Mouse (Mus musculus) adrenal gland, adult 2 months (tissue): ENCODE results near the gene Bbs12. TPM values are rescaled to one million over a fixed set of nuclear protein-coding genes. Genes with fewer than 3 reads are reported as not detected.
A peak's percentile ranks its signal among the peaks of the same experiment; 100 is the strongest.

Experiments
- DNase-seq: peaks from one replicate; pipeline ENCODE4 v3.0.0; 2021
- long read RNA-seq: library from polyadenylated mRNA; stranded (forward); transcript quantifications from one replicate; pipeline ENCODE4 v2.0.0, GENCODE M21; 2021
- polyA plus RNA-seq: library from polyadenylated mRNA; depleted of rRNA; stranded (reverse); fragments of >200 nt; gene quantifications from 2 replicates; pipeline ENCODE4 v1.2.3, GENCODE M21; 2012; rRNA removed
- total RNA-seq, 2 experiments: library from RNA; stranded (reverse); gene quantifications; 2 replicates each; pipeline ENCODE4 v1.2.3; 2021

Bbs12 gene
- total RNA-seq, result 1 to 10 TPM; 3.9 to 5.1 TPM
- 0.35 and 0.52 TPM in 2 replicates for polyA plus RNA-seq
- long read RNA-seq, partial matches to known transcripts, result 0 of 4 reads
- long read RNA-seq, other reads (novel, unspliced or antisense), result 0 of 4 reads

- DNase-seq, result peak; percentile 97
Observed at GRCm38 (mm10) chr3:37312370-37312941, at the start of gene Bbs12, which contains the start of gene Cetn4. Gene Bbs12, plus strand, starts transcription at chr3:37312554. Gene Cetn4, minus strand, starts transcription at chr3:37312708.

DNA sequence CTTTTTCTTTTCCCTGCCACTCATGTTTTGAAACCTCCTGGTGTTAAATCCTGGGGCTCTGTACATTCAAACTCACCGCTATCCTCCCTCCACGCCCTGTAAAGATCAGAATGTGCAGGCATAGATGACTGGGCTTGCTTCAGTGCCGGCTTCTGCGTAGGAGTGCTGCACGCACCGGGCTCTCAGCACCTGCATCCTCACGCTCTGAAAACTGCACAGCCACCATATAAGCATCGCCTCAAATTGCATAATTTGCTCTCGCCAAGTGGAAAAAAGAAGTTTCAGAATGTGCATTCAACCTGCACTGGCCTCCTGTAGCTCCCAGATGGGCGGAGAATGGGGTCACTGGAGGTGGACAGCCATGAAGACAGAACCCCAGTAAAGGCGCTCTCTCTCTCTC is 44.0 kb upstream of the Bbs12 start:
- DNase-seq, result no peak

GRCm38 (mm10) chr3:37269926-37270325 is 42.4 kb upstream of the Bbs12 start:
- no peak for DNase-seq

- DNase-seq, result peak; percentile 38
Observed at GRCm38 (mm10) chr3:37271209-37271608, 41.1 kb upstream of the Bbs12 start.

- DNase-seq, result no peak
Observed at GRCm38 (mm10) chr3:37273092-37273491, 39.3 kb upstream of the Bbs12 start.

DNA sequence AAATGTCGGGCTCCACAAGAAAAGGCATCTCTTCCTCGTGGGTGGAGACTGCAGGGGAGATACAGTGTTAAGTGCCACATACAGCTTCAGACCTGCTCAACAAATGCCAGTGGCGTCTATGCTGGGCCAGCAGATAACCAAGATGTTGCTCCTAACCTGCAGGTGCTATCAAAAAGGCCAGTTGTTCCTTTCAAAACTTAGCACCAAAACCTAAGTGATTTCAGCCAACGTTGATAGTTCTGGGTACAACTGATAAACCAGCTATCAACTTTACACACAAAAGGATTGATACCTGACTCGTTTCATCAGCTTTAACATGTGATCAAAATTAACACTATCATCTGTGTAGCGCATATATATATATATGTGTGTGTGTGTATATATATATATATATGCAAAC is 37.7 kb upstream of the Bbs12 start:
- no peak for DNase-seq

GRCm38 (mm10) chr3:37280221-37280620 is 32.1 kb upstream of the Bbs12 start:
- DNase-seq, result no peak

GRCm38 (mm10) chr3:37280871-37281270 is 31.5 kb upstream of the Bbs12 start:
- no peak for DNase-seq

DNA sequence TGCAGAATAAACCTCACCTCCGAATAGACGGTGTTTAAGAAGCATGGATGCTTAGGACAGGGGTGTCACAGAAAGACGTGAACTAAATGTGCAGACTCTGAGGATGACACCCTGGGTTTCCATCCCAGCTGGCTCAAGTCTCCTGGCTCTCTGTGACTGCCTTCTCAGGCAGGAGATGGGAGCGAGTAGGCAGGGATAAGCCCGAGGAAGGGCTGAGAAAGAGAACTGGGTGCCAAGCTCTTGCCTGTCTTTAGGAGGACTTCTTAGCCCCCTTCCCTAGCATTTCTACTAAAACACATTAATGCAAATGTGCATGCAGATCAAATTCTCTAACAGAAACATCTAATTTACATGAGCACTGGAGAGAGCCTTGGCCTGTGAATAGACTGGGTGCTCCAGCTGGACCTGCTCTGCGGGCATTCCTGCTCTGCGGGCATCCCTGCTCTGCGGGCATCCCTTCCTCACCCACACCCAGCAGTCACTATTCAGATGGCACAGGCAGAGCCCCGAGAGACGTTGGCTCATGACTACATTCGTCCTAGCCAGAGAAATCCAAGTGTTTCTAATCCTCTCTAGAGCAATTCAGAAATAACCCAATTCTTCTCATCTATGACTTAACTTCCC is 29.9 kb upstream of the Bbs12 start:
- no peak for DNase-seq

DNA sequence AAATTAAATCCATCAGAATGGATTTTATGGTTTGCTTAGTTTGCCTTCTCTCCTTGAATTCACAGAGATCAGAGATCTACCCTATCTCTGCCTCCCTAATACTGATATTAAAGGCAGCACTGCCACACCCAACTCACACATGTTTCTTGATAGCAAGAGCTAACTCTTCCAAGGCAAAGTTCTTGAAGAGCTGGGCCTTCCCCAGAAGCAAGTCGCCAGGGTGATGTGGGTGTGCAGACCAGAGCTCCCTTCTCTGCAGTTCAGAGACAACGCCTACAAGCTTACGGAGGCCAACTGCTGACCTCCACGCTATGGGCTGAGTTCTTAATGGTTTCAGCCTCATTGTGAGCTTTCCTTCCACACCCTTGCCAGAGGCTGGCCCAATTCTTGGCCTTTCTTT is 29.1 kb upstream of the Bbs12 start:
- DNase-seq, result no peak

DNA sequence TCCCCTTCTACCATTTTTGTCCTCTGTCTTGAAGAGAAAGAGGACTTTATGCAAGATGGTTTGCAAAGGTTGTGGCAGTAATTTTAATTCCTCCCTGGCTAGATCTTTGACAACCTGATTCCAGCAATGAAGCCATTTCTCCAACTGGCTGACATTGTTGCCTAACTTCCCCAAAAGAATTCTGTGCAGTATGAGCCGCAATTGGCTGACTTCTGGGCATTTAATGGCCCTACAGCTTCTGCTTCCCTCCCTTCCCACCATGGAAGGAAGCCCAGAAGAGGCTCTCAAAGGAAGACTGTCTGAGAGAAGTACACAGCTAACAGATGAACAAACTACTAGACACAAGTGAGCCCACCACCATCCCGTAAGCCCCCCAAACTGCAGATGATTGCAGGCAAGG is 23.1 kb upstream of the Bbs12 start:
- no peak for DNase-seq

DNA sequence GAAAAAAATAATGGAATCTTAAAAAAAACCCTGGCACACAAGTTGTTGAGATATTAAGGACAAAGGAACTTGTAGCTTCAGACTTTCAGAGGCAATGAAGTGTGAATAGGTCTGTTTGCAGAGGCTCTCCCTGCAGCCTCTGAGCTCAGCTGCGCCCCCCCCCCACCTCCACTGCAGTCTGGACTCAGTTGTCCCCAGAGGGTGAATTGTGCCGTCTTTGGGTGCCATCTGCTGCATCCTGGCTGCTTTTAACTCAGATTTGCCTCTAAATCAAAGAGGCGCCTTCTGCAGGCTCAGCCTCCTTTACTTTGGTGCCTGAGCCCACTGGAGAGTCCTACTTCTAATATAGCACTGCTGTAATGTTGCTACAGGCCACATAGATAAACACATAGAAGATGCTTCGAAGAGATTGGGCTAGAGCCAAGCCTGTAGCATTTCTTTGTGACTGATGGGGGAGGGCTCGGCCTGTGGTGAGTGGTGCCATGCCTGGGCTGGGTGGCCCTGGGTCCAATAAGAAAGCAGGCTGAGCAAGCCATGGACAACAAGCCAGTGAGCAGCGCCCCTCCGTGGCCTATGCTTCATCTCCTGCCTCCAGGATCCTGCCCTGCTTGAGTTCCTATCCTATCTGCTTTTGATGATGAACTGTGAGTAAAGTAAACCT is 21.3 kb upstream of the Bbs12 start:
- DNase-seq, result no peak

DNA sequence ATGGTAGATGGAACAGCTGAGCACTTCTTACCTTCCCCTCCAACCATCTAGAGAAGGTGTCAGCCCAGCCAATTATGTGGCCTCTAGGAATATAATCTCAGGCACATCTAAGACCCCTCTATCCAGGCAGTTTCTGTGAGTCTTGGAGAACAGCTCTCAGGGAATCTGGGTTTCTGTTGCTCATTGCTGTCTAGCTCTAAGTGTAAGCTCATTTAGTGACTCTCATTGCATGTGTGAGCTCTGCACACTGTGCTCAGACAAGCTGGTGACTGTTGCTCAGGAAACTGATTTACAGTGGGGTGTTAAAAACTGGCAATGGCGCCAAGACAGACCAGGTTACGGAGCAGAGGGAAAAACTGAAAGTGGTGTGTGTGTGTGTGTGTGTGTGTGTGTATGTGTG is 20.4 kb upstream of the Bbs12 start:
- no peak for DNase-seq

GRCm38 (mm10) chr3:37292654-37293053 is 19.7 kb upstream of the Bbs12 start:
- DNase-seq, result no peak

DNA sequence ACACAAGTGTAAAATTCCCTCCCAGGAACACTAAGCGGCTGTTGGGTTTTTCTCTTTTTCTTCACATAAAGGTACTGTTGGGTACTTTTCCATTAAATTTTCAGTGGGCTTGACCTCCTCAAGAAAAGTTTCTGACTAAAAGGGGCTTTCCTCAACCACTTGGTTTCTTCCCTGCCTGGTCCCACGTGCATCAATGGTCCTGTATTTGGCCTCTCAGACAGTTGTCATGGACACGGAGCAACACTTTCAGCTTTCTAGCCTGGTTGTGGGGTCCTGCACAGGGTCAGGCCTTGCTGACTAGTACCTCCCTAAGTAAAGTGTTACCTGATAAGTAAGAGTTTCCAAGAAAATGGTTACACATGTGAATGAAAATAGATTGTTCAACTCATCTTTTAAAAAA is 12.9 kb upstream of the Bbs12 start:
- no peak for DNase-seq

DNA sequence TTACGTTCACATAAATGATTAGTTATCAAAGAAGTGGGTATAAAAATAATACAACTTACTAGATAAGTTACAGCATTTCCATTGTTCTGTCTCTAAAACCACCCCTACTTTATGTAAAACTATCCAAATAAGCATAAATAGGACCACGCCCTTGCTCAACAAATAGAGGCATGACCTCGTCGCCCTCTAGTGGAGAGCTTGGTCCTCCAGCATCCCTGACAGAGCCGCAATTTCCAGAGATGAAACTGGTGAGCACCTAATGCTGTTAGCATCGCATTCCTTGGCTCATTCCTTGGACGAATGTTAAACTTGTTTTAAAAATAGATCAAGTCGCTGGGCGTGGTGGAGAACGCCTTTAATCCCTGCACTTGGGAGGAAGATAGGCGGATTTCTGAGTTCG is 9.7 kb upstream of the Bbs12 start:
- DNase-seq, result peak; percentile 15

DNA sequence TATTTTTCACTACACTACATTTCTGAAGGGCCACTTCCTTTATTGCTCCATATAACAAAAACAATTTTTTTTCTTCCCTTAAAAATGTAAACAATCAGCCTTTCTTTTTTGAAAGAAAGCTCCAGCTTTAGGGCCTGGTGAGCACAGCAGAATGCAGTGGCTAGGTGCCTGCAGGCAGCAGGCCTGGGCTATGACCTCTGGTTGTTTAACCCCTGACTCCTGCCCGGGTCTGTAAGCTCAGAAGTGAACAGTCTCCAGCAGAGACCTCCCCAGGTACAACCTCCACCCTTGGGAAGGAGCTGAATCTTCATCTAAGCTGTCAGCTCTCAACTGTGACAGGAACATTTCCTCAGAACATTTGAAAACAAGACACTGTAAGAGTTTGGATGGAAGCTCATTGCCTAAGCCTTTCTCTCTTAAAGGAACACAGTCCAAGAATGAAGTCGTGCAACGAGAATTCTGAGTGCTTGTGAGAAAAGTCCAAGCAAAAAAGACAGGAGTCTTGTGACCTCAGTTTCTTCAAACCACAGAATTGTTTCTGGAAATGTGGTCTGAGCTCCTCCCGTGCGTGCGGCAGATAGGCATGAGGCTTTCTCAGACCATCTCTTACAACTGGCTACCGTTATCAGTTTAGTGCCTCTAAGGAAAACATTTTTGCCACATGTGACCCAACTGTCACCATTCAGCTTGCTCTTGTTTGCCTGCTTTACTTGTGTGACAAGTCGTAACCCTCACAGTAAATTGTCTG is 8.8 kb upstream of the Bbs12 start:
- no peak for DNase-seq

GRCm38 (mm10) chr3:37311897-37312369 is 421 bp upstream of the Bbs12 start:
- DNase-seq, result no peak

DNA sequence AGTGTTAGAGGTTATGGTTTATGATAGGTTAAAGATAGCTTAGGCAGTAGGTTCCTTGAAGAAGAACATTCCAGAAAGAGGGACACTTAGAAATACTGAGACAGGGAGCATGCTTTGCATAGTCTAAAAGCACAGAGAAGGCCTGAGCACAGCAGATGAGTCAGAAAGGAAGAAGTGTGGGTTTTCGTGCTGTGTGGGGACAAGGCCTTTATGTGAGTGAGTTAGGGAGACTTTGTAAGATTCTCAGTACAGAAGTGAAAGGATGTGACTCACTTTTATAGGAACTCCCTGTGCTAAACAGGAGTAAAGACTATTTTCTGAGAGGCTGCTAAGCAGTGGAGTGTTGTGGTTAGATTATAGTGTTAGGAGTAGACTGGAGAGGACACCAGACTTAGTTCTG is 1.0 kb downstream of the Bbs12 start:
- peak; percentile 60 for DNase-seq

- no peak for DNase-seq
Observed at GRCm38 (mm10) chr3:37316233-37316632, 3.9 kb downstream of the Bbs12 start.

DNA sequence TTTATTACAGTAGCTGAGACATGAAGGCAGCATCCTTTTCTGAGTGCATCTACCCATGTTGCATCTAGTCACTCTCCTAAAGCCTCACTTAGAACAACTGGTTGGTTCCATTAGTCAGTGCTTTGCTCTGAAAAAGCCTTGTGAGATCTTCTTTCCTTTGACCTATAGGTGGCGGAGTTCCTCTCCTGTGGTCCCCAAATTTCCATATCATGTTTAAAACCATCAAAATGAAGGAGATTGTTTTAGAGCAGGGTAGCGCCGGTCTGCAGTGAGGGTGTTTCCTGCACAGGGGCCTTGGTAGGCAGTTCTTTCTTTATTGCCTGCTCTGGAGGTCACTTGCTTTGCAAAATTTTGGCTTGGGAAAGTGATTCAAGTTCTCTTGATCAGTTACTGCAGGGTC is 12.0 kb downstream of the Bbs12 start:
- no peak for DNase-seq

- no peak for DNase-seq
Observed at GRCm38 (mm10) chr3:37325317-37326112, 13.2 kb downstream of the Bbs12 start.
